Mouse (Mus musculus): ENCODE data around the gene Clpb.

Clpb gene

GRCm38 (mm10) chr7:101676033-101676761 is 12.8 kb downstream of the Clpb start:
- no peak for DNase-seq

GRCm38 (mm10) chr7:101676762-101677308 is 13.4 kb downstream of the Clpb start:
- no peak for DNase-seq

- peak; percentile 40 to 66 for DNase-seq
Measured at GRCm38 (mm10) chr7:101679591-101679990, 16.2 kb downstream of the Clpb start.

- no peak for DNase-seq
Measured at GRCm38 (mm10) chr7:101680961-101681360, 17.5 kb downstream of the Clpb start.

GRCm38 (mm10) chr7:101681565-101682071 is 18.2 kb downstream of the Clpb start:
- DNase-seq: no peak

GRCm38 (mm10) chr7:101682886-101683285 is 19.5 kb downstream of the Clpb start:
- no peak for DNase-seq

- DNase-seq: no peak
Measured at GRCm38 (mm10) chr7:101683976-101684630, 20.7 kb downstream of the Clpb start.

- no peak for DNase-seq
Measured at GRCm38 (mm10) chr7:101684671-101685070, 21.2 kb downstream of the Clpb start.

GRCm38 (mm10) chr7:101687144-101687543 is 23.7 kb downstream of the Clpb start:
- DNase-seq: no peak

GRCm38 (mm10) chr7:101690471-101690870 is 27.0 kb downstream of the Clpb start:
- DNase-seq: no peak

- DNase-seq: no peak
Measured at GRCm38 (mm10) chr7:101691863-101692262, 28.4 kb downstream of the Clpb start.

GRCm38 (mm10) chr7:101692446-101692845 is 29.0 kb downstream of the Clpb start:
- no peak for DNase-seq

- DNase-seq: no peak
Measured at GRCm38 (mm10) chr7:101695483-101695882, 32.0 kb downstream of the Clpb start.

- DNase-seq: no peak
Measured at GRCm38 (mm10) chr7:101696931-101697723, 33.7 kb downstream of the Clpb start.

- no peak for DNase-seq
Measured at GRCm38 (mm10) chr7:101700296-101700695, 36.9 kb downstream of the Clpb start.

GRCm38 (mm10) chr7:101702706-101703105 is 39.3 kb downstream of the Clpb start:
- DNase-seq: no peak

- DNase-seq: no peak
Measured at GRCm38 (mm10) chr7:101709586-101709985, 46.2 kb downstream of the Clpb start.

GRCm38 (mm10) chr7:101710236-101710635 is 46.8 kb downstream of the Clpb start:
- DNase-seq: no peak

GRCm38 (mm10) chr7:101713828-101714400 is 50.5 kb downstream of the Clpb start:
- DNase-seq: no peak

- DNase-seq: no peak
Measured at GRCm38 (mm10) chr7:101715041-101715551, 51.7 kb downstream of the Clpb start.

- DNase-seq: no peak
Measured at GRCm38 (mm10) chr7:101720356-101720755, 56.9 kb downstream of the Clpb start.

- no peak for DNase-seq
Measured at GRCm38 (mm10) chr7:101725081-101725480, 61.6 kb downstream of the Clpb start.
